Mouse (Mus musculus) intestine, embryonic 14.5 days (tissue): ENCODE data around the gene Olfr777. TPM values are rescaled to one million over a fixed set of nuclear protein-coding genes. Genes with fewer than 3 reads are reported as not detected.

Experiments used
- polyA plus RNA-seq: library from polyadenylated mRNA; unstranded; fragments of >200 nt; fragmentation: Nextera tagmentation; extraction: Ambion mirVana; gene quantifications from 2 replicates; pipeline ENCODE4 v1.2.1, GENCODE M21; 2014

Olfr777 gene
- polyA plus RNA-seq, 1 experiment from 2014 or later: not detected

Other genes with a start within 250 kb of the Olfr777 start
- not detected in 2 replicates for gene Olfr764-ps1, start 231.6 kb downstream of the Olfr777 start, polyA plus RNA-seq
- gene Olfr765, start 221.5 kb downstream of the Olfr777 start, polyA plus RNA-seq: not detected in 2 replicates
- not detected in 2 replicates for gene Olfr766-ps1, start 202.5 kb downstream of the Olfr777 start, polyA plus RNA-seq
- gene Olfr767, start 188.6 kb downstream of the Olfr777 start, polyA plus RNA-seq: not detected in 2 replicates
- not detected in 2 replicates for gene Olfr768, start 172.1 kb downstream of the Olfr777 start, polyA plus RNA-seq
- gene Olfr769, start 153.6 kb downstream of the Olfr777 start, polyA plus RNA-seq: not detected in 2 replicates
- gene Olfr770, start 132.5 kb downstream of the Olfr777 start, polyA plus RNA-seq: not detected in 2 replicates
- not detected in 2 replicates for gene Olfr771, start 106.7 kb downstream of the Olfr777 start, polyA plus RNA-seq
- gene Olfr772, start 93.6 kb downstream of the Olfr777 start, polyA plus RNA-seq: not detected in 2 replicates
- not detected in 2 replicates for gene Olfr773, start 84.1 kb downstream of the Olfr777 start, polyA plus RNA-seq
- gene Olfr774, start 35.3 kb downstream of the Olfr777 start, polyA plus RNA-seq: not detected in 2 replicates
- not detected in 2 replicates for gene Olfr775, start 23.1 kb downstream of the Olfr777 start, polyA plus RNA-seq
- not detected in 2 replicates for gene Olfr776, start 12.4 kb downstream of the Olfr777 start, polyA plus RNA-seq
- gene Olfr780, start 46.6 kb upstream of the Olfr777 start, polyA plus RNA-seq: not detected in 2 replicates
- gene Olfr781, start 57.4 kb upstream of the Olfr777 start, polyA plus RNA-seq: not detected in 2 replicates
- gene Olfr782, start 77.4 kb upstream of the Olfr777 start, polyA plus RNA-seq: not detected in 2 replicates
- 0.11 and 0.20 TPM in 2 replicates for gene Olfr784, start 112.6 kb upstream of the Olfr777 start, polyA plus RNA-seq
- gene Olfr785, start 133.9 kb upstream of the Olfr777 start, polyA plus RNA-seq: not detected in 2 replicates
- not detected in 2 replicates for gene Olfr786, start 155.8 kb upstream of the Olfr777 start, polyA plus RNA-seq
- gene Olfr787, start 190.4 kb upstream of the Olfr777 start, polyA plus RNA-seq: not detected in 2 replicates
- gene Olfr788, start 199.5 kb upstream of the Olfr777 start, polyA plus RNA-seq: not detected in 2 replicates
- not detected in 2 replicates for gene Olfr789, start 213.3 kb upstream of the Olfr777 start, polyA plus RNA-seq
- gene Olfr790, start 227.0 kb upstream of the Olfr777 start, polyA plus RNA-seq: not detected in 2 replicates